Mouse (Mus musculus): Measurements from ENCODE around the gene Krt82.

- TF ChIP-seq POLR2A (IDR thresholded peaks at IDR 0.05; ENCODE audit: control insufficient read depth, extremely low read depth, insufficient read depth, low read length, poor library complexity) = no peak
- no peak for TF ChIP-seq CTCF (IDR thresholded peaks at IDR 0.05; ENCODE audit: borderline replicate concordance, control insufficient read depth, extremely low read depth, insufficient read depth, low read length, poor library complexity)
These were observed 25.0 kb upstream of the Krt82 start for GRCm38 (mm10) chr15:101575506-101575905.
